Mouse (Mus musculus): ENCODE results near the gene Kif2c.

The Kif2c gene

DNA sequence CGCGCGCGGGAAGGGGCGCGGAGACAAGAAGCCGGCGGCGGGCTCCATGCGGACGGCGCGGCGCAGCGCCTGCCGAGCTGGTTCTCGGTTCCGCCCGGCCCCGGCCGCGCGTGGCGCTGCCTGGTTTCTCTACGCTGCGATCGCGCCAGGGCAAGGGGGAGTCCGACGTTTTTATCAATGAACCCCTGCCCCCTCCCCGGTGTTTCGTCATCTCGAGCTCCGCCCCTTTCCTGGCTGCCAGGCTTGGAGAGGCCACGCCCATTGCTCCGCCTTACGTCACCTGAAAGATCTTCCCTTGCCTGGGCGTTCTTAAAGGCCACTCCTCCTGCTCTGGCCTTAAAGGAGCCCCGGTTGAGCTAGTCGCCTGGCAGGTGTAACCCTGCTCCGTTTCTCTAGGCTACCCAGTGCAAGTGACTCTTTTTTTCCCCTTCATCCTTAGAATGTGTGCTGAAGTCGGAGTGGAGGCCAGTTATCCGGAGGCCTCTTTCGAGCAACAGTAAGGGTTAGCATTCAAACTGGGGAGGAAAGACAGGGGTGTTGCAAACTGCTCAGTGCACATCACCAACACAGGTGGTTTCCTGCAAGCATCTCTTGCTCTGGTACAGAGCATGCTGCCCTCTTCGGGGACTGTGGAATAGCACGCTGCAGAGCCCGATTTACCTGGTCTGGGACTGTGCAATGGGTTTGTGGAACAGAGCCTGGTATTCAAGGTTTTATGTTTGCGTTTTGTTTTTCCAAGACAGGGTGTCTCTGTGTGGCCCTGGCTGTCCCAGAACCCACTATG, 48.4 kb downstream of the Kif2c start, which contains the start of gene Plk3:
Gene Plk3, minus strand, starts transcription at position 147 of the 784 bp plus-strand sequence.
- DNase-seq: peak; percentile 99

DNA sequence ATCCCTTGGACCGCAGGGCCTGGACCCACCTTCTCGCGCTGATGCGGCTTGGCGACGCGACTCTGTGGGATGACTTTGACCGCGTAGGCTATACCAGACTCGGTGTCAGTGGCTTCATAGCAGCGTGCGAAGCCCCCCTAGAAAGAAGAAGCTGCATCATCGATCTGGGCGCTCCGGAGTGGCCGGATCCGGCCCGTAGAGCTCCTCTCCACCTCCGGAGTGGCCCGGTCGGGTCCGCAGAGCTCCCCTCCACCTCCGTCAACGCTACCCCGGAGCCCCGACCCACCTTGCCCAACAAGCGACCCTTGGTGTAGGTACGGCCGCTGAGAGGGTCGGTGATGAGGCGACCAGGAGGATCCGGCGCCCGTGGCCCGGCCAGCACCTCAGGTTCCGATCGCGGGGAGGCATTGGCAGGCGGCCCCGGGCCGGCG, 49.1 kb downstream of the Kif2c start:
- DNase-seq: no peak

DNA sequence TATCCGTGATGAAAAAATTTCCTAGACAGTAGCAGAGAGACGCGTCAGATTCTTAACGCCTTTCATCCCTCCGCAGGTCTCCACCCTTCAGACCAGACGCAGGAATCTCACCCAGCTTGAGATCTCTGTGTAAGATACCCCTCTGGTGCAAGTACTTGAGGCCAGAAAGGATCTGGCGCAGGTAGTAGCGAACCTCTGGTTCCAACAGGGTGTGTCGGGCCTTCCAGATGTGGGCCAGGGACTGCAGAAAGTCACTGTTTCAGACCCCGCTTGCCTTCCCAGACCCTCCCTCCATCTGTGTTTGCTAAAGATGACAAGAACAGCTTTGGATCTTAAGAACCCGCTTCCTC, 49.7 kb downstream of the Kif2c start:
- no peak for DNase-seq

DNA sequence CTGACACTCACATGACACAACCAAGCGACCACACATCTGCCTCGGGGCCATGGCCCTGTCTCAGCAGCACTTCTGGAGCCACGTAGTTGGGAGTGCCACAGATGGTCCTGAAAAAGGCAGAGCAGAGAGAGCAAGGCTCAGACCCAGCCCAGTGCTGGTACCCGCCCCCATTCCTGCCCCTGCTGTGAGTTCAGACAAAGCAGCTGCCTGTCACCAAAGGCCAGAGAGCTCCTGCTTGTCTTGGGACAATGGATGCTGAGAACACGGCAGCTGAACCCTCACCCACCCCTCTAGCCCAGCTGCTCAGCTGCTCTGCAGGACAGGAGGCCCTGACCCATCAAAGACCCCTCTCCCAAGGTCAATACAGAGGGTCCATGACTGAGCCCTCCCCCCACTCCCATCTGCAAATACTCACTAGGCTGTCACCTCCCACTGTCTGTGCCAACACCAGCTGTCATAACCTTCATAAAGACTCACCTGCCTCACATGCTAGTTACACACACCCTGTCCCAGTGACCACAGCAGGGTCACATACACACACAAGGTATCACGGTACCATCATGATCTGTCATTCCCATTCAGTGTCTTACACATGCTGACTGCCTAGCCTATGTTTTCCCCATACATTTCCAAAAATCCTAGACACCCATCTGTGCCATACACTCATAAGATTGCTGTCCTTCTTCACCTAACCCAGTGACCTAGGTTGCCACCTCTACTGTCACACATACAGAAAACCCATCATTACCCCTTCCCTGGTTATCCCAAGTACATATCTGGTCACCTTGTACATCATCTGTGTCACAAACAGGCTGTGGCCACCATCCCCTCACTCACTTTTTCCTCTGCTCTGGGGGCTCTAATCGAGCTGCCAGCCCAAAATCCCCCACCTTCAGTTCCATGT, 50.3 kb downstream of the Kif2c start:
- DNase-seq: no peak

DNA sequence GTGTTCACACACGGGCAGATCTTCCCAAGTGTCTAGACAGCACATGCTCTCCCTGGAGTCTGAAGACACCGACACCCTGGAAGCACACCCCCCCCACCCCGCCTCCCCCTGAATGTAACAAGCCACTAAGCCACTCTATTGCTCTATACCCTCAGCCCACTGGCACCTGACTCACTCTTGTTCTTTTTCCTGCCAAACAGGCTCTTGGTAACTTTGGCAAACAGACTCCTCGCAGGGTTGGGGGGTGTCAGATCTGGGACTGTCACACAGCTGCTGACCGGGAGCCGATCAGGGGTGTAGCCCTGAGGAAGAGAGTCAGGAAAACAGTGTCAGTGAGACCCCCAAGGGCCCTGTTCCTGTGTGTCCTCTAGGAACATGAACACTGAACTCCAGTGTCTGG, 51.2 kb downstream of the Kif2c start:
- no peak for DNase-seq

DNA sequence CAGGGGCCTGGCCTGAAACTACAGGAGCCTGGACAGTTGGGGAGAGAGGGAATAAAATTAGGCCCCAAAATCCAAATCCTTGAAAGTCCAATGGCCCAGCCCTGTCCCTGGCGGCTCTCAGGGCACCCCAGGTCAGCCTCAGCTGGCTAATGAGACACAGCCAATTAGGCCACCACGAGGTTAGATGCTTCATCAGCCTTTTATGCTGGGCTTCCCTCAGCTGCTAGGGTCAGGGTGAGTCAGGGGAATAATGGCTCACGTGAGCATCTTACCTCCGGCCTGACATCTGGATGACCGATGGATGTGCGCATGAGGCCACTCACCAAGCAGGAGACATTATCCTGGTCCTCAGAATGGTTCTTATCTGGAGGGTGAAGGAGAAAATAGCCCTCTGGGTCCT, 51.6 kb downstream of the Kif2c start:
- DNase-seq: no peak

DNA sequence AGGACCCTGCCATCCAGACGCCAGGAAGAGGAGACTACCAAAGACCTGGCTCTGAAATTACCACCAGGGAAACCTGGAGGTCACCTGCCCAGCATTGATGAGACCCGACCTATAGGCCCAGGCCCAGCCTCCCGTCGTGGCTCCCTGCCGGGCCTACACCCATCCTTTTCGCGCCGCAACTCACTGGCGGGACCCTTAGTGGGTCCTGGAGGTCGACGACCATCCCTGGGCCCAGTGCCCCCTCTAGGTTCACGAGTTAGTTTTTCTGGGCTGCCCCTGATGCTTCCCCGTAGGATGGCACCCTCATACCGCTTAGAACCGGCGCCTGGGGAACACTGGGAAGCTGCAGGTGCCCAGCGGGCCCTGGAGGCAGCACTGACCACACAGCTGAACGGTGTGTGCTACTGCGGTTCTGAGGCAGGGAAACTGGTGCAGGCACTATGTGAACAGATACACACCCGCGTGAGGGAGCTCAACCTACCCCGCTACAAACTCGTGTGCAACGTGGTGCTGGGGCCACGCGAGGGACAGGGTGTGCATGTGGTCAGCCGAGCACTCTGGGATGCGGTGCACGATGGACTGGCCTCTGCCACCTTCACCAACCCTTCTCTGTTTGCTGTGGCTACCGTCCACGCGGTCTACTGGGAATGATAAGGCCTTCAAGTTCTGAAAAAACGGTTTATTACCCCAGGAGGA, 54.3 kb downstream of the Kif2c start:
- DNase-seq: no peak

DNA sequence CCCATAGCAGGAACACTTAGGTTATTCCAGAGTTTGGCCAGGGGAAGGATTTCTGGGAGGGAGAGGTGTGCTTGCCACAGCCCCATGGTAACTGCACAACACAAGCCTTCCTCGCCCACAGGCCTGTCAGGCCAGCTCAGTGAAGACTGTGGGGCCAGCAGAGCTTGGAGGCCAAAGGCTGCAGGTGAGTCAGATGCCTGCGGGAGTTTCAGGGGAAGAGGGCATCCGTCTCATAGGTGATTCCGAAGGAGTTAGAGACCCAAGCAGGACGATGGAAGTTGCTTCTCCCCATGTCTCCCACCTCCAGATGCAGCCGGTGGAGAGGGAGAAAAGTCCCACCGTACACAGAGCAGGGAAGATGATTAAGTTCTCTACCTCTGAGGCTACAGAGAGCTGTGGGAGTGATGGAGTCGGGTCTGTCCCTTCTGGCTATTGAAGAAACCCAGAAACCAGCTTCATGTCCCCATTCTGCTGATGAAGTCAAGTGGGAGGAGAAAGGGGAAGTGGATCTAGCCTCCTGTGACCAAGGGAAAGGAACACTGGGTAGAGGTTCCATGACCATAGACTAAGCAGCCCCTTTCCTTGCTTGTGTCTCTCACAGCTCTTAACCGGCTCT, 55.7 kb downstream of the Kif2c start, which contains the start of gene Tctex1d4:
Gene Tctex1d4, plus strand, starts transcription at position 120 of the 616 bp plus-strand sequence.
- DNase-seq: no peak

DNA sequence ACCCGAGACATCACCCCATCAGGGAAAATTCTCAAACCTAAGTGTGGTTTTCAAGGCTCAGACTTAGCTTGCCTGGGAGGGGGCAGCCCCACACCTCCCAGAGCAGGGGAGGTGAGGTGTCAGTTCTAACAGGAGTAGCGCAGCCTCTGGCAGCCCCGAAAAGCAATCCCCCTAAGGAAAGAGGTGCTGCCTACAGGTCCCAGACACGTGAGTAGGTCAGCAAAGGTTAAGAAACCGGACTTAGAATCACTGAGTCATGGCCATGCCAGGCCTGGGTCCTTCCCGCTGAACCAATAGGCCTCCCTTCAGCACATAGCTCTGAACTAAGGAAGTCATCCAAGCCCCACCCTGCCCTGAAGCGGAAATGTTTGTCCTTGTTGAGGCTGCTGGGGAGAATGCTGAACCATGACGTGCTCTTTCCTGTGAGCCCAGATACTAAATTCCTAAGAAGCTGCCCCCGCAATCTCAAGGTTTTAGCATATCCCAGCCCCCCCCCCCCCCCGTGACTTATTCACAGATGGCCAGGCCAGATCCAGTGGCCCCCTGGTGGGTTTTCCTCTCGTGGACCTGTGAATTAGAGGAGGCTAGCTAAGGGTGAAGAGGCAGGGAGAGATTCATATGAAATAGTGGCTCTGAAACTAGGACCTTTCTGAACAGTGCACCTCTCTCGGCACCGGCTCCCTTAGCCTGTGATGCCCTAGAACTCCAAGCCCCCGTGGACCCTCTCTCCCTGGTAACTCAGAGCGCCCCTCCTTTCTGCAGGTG, 56.3 kb downstream of the Kif2c start:
- DNase-seq: peak; percentile 75

DNA sequence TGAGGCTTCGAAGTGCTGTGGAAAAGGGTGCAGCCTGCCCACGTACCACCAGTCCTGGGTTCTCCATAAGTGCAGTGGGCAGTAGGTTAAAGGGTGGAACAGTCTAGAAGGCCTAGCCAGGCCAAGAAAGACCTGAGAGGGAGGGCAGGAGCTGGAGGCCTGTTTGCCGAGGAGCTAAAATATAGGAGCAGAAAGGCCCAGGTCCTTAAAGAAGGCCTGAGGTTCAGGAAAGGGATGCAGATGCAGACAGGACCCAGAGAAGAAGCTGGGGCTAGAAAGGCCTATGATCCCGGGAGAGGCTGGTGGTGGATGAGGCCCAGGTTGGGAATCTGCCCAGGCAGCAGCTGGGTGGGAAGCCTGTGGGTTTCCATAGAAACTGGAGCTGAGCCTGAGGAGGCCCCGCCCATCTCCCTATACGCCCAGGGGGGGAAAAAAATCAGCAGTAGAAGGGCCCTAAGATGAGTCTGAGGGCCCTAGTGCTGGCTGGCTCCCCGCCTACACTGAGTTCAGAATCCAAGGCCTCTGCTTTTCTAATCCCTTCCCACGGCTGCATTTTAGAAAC, 57.0 kb downstream of the Kif2c start, which contains the start of gene Btbd19:
Gene Btbd19, minus strand, starts transcription at position 378 of the 562 bp plus-strand sequence.
- no peak for DNase-seq

DNA sequence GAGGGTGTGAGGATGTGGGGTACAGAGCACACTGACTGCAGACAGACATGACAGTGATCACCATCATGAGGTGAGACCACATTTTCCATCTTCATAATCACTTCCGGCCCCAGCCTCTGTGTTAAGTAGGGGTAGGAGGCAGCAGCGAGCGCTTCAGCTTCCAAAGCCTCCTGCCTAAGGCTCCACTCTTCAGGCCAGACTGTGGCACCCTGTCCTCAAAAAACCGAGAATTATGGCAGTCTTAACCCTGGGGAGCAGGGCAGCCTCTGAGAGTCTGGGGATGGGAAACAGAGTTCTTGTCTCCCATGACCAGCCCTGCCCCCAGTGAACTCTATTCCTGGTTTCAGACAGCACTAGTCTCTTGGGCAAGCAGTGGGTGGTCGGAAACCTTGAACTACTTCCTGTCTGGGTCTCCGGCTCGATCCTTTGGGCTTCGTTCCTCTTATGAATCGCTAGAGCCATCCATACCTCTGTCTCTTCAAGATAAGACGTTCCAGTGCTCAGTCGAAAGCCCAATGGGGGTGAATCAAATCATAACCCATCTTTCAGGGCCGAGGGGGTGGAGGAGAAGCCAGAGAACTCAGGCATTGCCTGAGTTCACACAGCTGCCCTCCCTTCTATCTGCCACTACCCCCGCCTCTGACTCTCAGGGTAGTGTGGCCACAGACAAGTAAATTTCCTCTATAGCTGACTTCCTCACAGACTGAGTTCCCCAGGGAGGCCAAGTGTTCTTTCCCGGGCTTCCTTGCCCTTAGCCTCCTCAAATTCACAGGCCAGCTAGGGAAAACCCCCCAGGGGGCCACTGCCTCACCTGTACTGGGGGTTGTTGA, 57.7 kb downstream of the Kif2c start:
- DNase-seq: peak; percentile 77

DNA sequence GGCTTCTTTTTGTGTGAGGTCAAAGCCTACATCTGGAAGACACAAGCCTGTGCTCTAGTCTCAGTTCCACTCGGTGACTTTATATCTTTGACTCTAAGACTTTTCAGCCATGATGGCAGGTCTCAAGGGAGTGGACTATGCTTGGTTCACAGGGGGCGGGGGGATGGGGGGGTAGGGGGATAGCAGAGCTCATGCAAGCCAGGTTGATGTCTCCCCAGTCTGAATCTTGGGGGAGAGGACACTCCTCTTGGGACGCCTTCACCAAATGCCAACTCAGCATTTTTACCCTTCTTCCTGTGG, 58.3 kb downstream of the Kif2c start:
- no peak for DNase-seq

DNA sequence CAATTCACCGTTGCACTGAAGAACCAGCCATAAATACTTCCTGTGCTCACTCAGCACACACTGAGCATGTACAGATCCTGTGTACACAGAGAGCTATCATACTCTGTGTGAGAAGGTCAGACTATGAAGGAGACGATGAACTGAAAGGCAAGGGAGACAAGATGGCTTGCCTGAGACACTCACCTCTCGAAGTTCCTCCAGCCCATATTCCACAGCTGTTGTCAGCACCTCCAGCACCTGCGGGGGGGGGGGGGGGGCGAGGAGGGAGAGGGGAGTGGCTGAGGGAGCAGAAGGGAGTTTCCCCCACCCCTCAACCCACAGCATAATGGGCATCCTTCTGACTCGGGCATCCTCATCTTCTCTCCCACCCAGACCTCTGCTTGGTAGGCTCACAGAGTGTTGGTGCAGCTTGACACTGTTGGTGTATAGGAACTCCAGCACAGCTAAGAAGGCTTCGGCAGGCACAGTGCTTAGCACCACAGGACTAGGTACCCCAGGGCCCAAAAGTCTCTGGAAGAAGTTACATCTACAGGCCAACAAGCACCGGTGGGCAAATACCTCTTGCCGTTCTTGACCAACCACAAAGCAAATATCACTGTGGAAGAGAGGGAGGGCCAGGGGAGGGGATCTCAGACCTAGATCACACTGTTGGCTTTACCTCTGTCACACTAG, 58.8 kb downstream of the Kif2c start:
- no peak for DNase-seq

DNA sequence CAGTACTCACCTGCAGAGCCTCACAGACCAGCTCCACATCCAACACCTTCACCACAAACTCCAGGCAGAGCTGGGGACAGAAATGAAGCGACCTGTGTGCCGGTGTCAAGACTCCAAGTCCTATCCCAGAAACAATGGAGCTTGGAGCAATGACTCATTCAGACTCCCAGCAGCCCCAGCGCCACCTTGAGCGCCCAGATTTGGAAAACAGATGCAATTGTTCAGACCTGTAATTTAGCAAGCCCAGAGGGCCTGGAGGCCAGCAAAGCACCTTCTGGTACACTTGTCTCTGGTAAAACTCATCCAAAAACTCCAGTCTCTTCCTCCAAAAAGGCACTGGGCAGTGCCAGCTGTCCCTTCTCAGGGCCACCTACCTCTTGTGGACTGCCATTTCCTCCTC, 60.2 kb downstream of the Kif2c start:
- no peak for DNase-seq

DNA sequence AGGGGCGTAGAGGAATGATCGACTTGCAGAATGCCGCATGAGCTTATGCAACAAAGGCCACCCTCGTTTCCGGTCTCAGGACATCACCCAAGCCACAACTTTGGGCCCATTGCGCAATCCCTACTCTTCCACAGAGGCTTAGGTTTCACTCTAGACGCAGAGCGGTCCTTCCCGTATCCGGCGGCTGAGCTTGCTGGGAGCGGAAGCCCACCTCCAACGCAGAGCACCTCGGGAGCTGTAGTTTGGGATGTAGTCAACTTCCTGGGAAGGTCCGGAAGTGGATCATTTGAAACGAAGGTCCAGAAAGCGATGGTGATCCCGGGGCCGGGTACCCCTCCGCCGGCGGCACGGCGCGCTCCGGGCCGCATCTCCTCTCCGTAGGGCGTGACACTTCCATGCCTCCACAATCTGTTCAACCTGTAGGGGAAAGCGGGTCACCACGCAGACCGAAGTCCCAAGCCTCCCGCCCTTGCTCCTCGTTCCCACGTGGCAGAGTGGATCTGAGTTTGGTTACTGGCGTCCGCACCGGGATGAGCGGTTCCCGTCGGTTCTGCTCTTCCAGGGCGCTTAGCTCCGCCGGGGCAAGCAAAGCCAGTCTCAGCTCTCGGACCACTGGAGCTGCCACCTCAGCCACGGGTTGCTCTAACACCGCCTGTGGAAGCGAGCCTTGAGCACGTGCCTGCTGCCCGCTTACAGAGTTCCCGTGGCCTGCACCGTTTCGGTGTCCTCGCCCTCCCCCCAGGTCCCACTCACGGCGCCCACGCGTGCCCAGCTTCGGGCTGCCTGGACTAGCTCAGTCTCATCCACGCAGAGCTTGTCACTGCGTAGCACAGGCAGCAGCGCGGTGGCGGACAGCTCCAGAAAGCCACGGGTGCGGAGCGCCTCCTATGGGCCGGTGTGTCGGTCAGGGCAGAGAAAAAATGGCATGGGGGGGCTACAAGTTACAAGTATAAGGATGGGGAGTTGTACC, 61.7 kb downstream of the Kif2c start:
- DNase-seq: peak; percentile 91

DNA sequence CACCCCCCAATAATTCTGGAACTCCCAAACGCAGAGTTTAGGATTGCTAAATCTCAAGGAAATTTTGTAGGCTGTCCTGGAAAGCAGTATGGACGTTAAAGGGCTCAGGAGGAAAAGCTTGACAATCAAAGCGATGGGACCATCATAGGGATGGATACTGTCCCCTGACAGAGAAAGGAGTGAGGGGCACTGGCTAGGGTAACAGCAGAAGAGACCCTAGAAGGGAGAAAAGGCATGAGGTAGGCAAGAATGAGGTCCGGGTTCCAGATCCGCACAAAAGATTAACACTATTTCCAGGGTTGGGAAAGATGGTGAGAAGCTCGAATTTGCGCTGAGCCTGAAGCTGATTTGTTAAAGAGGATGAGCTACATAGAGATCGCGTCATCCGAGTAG, 62.4 kb downstream of the Kif2c start:
- DNase-seq: no peak

DNA sequence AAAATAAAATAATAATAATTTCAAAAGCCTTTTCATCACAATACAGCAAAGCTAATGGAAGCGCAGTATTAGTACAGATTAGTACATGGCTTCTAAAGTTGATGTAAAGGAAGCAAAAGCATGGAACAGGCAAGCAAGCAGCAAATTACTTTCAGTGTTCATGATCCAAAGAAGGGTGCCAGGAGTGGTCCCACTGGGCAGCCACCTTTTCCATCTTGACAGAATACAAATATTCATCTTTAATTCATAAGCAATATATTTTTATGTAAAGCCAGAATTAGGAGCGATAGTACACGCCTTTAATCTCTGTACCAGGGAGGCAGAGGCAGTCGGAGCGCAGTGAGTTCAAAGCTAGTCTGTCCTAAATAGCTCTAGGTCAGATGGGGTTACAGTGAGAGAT, 62.8 kb downstream of the Kif2c start:
- DNase-seq: no peak

DNA sequence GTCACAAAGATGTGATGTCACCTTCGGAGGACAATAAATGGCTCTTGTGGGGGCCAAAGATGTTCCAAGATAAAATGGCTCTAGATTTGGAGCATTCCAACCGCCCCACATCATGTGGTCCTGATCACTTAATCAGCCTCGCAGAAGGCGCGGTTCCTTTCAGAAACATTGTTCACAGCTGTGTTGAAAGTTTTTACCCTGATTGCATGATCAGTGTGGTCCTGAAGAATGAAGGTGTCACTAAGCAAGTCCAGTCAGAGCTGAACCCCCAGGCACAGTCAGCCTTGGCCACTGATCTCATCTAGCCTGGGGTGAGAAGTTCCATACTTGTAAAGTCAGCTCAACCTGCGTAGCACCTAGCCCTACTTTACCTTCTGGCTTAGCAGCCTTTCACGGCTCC, 64.5 kb downstream of the Kif2c start:
- no peak for DNase-seq

DNA sequence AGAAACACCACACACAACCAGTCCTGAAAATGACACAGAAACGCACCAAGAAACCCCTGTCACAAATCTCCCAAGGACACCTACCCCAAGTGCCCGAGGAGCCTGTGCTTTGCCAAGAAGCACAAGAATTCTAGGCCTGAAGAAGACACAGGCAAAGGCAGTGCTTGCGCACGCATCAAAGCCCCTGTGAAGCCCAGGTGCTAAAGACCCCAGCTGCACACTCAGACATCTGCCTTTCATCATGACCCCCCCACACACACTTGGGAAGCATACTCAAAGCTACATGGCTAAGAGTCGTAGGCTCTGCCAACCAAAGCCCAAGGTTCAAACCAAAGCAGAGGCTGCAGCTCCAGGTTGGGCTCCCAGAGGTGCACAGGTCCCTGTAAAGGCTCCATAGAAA, 66.8 kb downstream of the Kif2c start:
- DNase-seq: peak; percentile 62

Measured in thymus, postnatal 25 days (tissue).